Mouse (Mus musculus): ENCODE data around the gene Rhcg. TPM values are rescaled to one million over a fixed set of nuclear protein-coding genes. Genes with fewer than 3 reads are reported as not detected.
A peak's percentile ranks its signal among the peaks of the same experiment; 100 is the strongest.

Rhcg gene
- polyA plus RNA-seq, 1 experiment, result not detected

GRCm38 (mm10) chr7:79578851-79579241 lies 38.6 kb downstream of the Rhcg start:
- 4% methylated on average over 20 of the region's 20 CpGs for WGBS
- TF ChIP-seq CTCF (IDR thresholded peaks at IDR 0.05; ENCODE audit: insufficient read depth, low read length), result no peak
- no peak for TF ChIP-seq POLR2A (IDR thresholded peaks at IDR 0.05; ENCODE audit: borderline replicate concordance, extremely low read depth, low read depth, low read length)
- no peak overlapping the region for H3K4me3 ChIP-seq (replicated peaks; ENCODE audit: extremely low read depth, low read depth, low read length)
- no peak for DNase-seq
- no peaks in the 10 kb centered on the region for H3K4me1 ChIP-seq (ENCODE audit: control insufficient read depth, insufficient read depth, low read length)

GRCm38 (mm10) chr7:79577931-79578850 lies 39.3 kb downstream of the Rhcg start:
- Histone ChIP-seq H3K4me3 (replicated peaks; ENCODE audit: extremely low read depth, low read depth, low read length) (no peak overlapping the region), H3K4me1 (ENCODE audit: control insufficient read depth, insufficient read depth, low read length) (no peaks in the 10 kb centered on the region)
- DNase-seq, result no peak
- WGBS, result 24% methylated on average over 25 of the region's 25 CpGs
- no peak for TF ChIP-seq CTCF (IDR thresholded peaks at IDR 0.05; ENCODE audit: insufficient read depth, low read length)
- no peak for TF ChIP-seq POLR2A (IDR thresholded peaks at IDR 0.05; ENCODE audit: borderline replicate concordance, extremely low read depth, low read depth, low read length)

GRCm38 (mm10) chr7:79577096-79577874 lies 40.2 kb downstream of the Rhcg start:
- no peak for DNase-seq
- 23% methylated on average over 12 of the region's 12 CpGs for WGBS
- H3K4me3 ChIP-seq (replicated peaks; ENCODE audit: extremely low read depth, low read depth, low read length), result no peak overlapping the region

GRCm38 (mm10) chr7:79576659-79577058 lies 40.8 kb downstream of the Rhcg start:
- Histone ChIP-seq H3K4me1 (ENCODE audit: control insufficient read depth, insufficient read depth, low read length) (no peaks in the 10 kb centered on the region), H3K4me3 (replicated peaks; ENCODE audit: extremely low read depth, low read depth, low read length) (no peak overlapping the region)
- whole genome bisulfite sequencing, result 16% methylated on average over 5 of the region's 5 CpGs
- DNase-seq, result peak; percentile 43
- TF ChIP-seq CTCF (IDR thresholded peaks at IDR 0.05; ENCODE audit: insufficient read depth, low read length), result peak; percentile 57
- no peak for TF ChIP-seq POLR2A (IDR thresholded peaks at IDR 0.05; ENCODE audit: borderline replicate concordance, extremely low read depth, low read depth, low read length)

More at GRCm38 (mm10) chr7:79577096-79577874, 40.2 kb downstream of the Rhcg start:
- H3K4me1 ChIP-seq (ENCODE audit: control insufficient read depth, insufficient read depth, low read length), result no peaks in the 10 kb centered on the region
- TF ChIP-seq POLR2A (IDR thresholded peaks at IDR 0.05; ENCODE audit: borderline replicate concordance, extremely low read depth, low read depth, low read length) (no peak), CTCF (IDR thresholded peaks at IDR 0.05; ENCODE audit: insufficient read depth, low read length) (no peak)

GRCm38 (mm10) chr7:79572191-79572818 lies 45.2 kb downstream of the Rhcg start:
- no peak overlapping the region for H3K4me3 ChIP-seq (replicated peaks; ENCODE audit: extremely low read depth, low read depth, low read length)
- TF ChIP-seq CTCF (IDR thresholded peaks at IDR 0.05; ENCODE audit: insufficient read depth, low read length) (no peak), POLR2A (IDR thresholded peaks at IDR 0.05; ENCODE audit: borderline replicate concordance, extremely low read depth, low read depth, low read length) (no peak)
- H3K4me1 ChIP-seq (ENCODE audit: control insufficient read depth, insufficient read depth, low read length), result no peaks in the 10 kb centered on the region
- no peak for DNase-seq
- 63% methylated on average over 19 of the region's 19 CpGs for WGBS

GRCm38 (mm10) chr7:79568937-79569535 lies 48.4 kb downstream of the Rhcg start:
- no peaks in the 10 kb centered on the region for H3K4me1 ChIP-seq (ENCODE audit: control insufficient read depth, insufficient read depth, low read length)
- TF ChIP-seq CTCF (IDR thresholded peaks at IDR 0.05; ENCODE audit: insufficient read depth, low read length), result no peak
- TF ChIP-seq POLR2A (IDR thresholded peaks at IDR 0.05; ENCODE audit: borderline replicate concordance, extremely low read depth, low read depth, low read length), result no peak
- no peak overlapping the region for H3K4me3 ChIP-seq (replicated peaks; ENCODE audit: extremely low read depth, low read depth, low read length)
- no peak for DNase-seq
- 27% methylated on average over 4 of the region's 4 CpGs for WGBS

GRCm38 (mm10) chr7:79568212-79568611 lies 49.2 kb downstream of the Rhcg start:
- 65% methylated on average over 6 of the region's 6 CpGs for WGBS

GRCm38 (mm10) chr7:79563675-79564074 lies 53.8 kb downstream of the Rhcg start:
- TF ChIP-seq CTCF (IDR thresholded peaks at IDR 0.05; ENCODE audit: insufficient read depth, low read length) (no peak), POLR2A (IDR thresholded peaks at IDR 0.05; ENCODE audit: borderline replicate concordance, extremely low read depth, low read depth, low read length) (no peak)
- DNase-seq, result no peak
- no peak overlapping the region for H3K4me3 ChIP-seq (replicated peaks; ENCODE audit: extremely low read depth, low read depth, low read length)
- 21% methylated on average over 13 of the region's 13 CpGs for WGBS
- no peaks in the 10 kb centered on the region for H3K4me1 ChIP-seq (ENCODE audit: control insufficient read depth, insufficient read depth, low read length)

More at GRCm38 (mm10) chr7:79568212-79568611, 49.2 kb downstream of the Rhcg start:
- no peak overlapping the region for H3K4me3 ChIP-seq (replicated peaks; ENCODE audit: extremely low read depth, low read depth, low read length)
- no peaks in the 10 kb centered on the region for H3K4me1 ChIP-seq (ENCODE audit: control insufficient read depth, insufficient read depth, low read length)
- TF ChIP-seq POLR2A (IDR thresholded peaks at IDR 0.05; ENCODE audit: borderline replicate concordance, extremely low read depth, low read depth, low read length) (no peak), CTCF (IDR thresholded peaks at IDR 0.05; ENCODE audit: insufficient read depth, low read length) (no peak)
- no peak for DNase-seq

- no peak overlapping the region for H3K4me3 ChIP-seq (replicated peaks; ENCODE audit: extremely low read depth, low read depth, low read length)
- H3K4me1 ChIP-seq (ENCODE audit: control insufficient read depth, insufficient read depth, low read length), result no peaks in the 10 kb centered on the region
- no peak for DNase-seq
- WGBS, result 36% methylated on average over 5 of the region's 5 CpGs
- TF ChIP-seq POLR2A (IDR thresholded peaks at IDR 0.05; ENCODE audit: borderline replicate concordance, extremely low read depth, low read depth, low read length), result no peak
- no peak for TF ChIP-seq CTCF (IDR thresholded peaks at IDR 0.05; ENCODE audit: insufficient read depth, low read length)
Observed at GRCm38 (mm10) chr7:79562385-79562784, 55.1 kb downstream of the Rhcg start.

Measured in lung, adult 2 months (tissue).